Mouse (Mus musculus): Measurements from ENCODE around the gene Gm6583. TPM values are rescaled to one million over a fixed set of nuclear protein-coding genes. Genes with fewer than 3 reads are reported as not detected.

Gm6583 gene
- polyA plus RNA-seq, 1 experiment = not detected

- Histone ChIP-seq H3K27ac (replicated peaks; ENCODE audit: low read depth, low read length) (no peak overlapping the region), H3K4me1 (ENCODE audit: control insufficient read depth, insufficient read depth, insufficient read length, low read length) (peaks cover 9% of the 10 kb centered on the region; the same call in 1 of the 2 replicates), H3K4me3 (ENCODE audit: insufficient read depth, low read depth, low read length) (no peak overlapping the region)
Measured at GRCm38 (mm10) chr5:112381154-112381553, 25.3 kb upstream of the Gm6583 start.

- Histone ChIP-seq H3K4me1 (ENCODE audit: control insufficient read depth, insufficient read depth, insufficient read length, low read length) (peaks cover 9% of the 10 kb centered on the region; the same call in 1 of the 2 replicates), H3K4me3 (ENCODE audit: insufficient read depth, low read depth, low read length) (no peak overlapping the region), H3K27ac (replicated peaks; ENCODE audit: low read depth, low read length) (peak overlapping the region; percentile 26; the same call in 1 of the 2 replicates)
Measured at GRCm38 (mm10) chr5:112378716-112379115, 22.9 kb upstream of the Gm6583 start.

GRCm38 (mm10) chr5:112377380-112377779, 21.5 kb upstream of the Gm6583 start:
- no peak overlapping the region for H3K4me3 ChIP-seq (ENCODE audit: insufficient read depth, low read depth, low read length)
- peaks cover 5% of the 10 kb centered on the region; the same call in 1 of the 2 replicates for H3K4me1 ChIP-seq (ENCODE audit: control insufficient read depth, insufficient read depth, insufficient read length, low read length)
- H3K27ac ChIP-seq (replicated peaks; ENCODE audit: low read depth, low read length) = no peak overlapping the region

GRCm38 (mm10) chr5:112376111-112376510, 20.3 kb upstream of the Gm6583 start:
- peaks cover 4% of the 10 kb centered on the region; the same call in 1 of the 2 replicates for H3K4me1 ChIP-seq (ENCODE audit: control insufficient read depth, insufficient read depth, insufficient read length, low read length)
- no peak overlapping the region for H3K27ac ChIP-seq (replicated peaks; ENCODE audit: low read depth, low read length)
- H3K4me3 ChIP-seq (ENCODE audit: insufficient read depth, low read depth, low read length) = no peak overlapping the region

GRCm38 (mm10) chr5:112371933-112372332, 16.1 kb upstream of the Gm6583 start:
- Histone ChIP-seq H3K4me3 (ENCODE audit: insufficient read depth, low read depth, low read length) (no peak overlapping the region), H3K27ac (replicated peaks; ENCODE audit: low read depth, low read length) (no peak overlapping the region), H3K4me1 (ENCODE audit: control insufficient read depth, insufficient read depth, insufficient read length, low read length) (no peaks in the 10 kb centered on the region)

- no peak overlapping the region for H3K4me3 ChIP-seq (ENCODE audit: insufficient read depth, low read depth, low read length)
- no peaks in the 10 kb centered on the region for H3K4me1 ChIP-seq (ENCODE audit: control insufficient read depth, insufficient read depth, insufficient read length, low read length)
- no peak overlapping the region for H3K27ac ChIP-seq (replicated peaks; ENCODE audit: low read depth, low read length)
Measured at GRCm38 (mm10) chr5:112370236-112370813, 14.5 kb upstream of the Gm6583 start.

GRCm38 (mm10) chr5:112369326-112369725, 13.5 kb upstream of the Gm6583 start:
- Histone ChIP-seq H3K4me3 (ENCODE audit: insufficient read depth, low read depth, low read length) (no peak overlapping the region), H3K4me1 (ENCODE audit: control insufficient read depth, insufficient read depth, insufficient read length, low read length) (no peaks in the 10 kb centered on the region), H3K27ac (replicated peaks; ENCODE audit: low read depth, low read length) (no peak overlapping the region)

- Histone ChIP-seq H3K27ac (replicated peaks; ENCODE audit: low read depth, low read length) (no peak overlapping the region), H3K4me3 (ENCODE audit: insufficient read depth, low read depth, low read length) (no peak overlapping the region), H3K4me1 (ENCODE audit: control insufficient read depth, insufficient read depth, insufficient read length, low read length) (no peaks in the 10 kb centered on the region)
Measured at GRCm38 (mm10) chr5:112368666-112369065, 12.8 kb upstream of the Gm6583 start.

- no peaks in the 10 kb centered on the region for H3K4me1 ChIP-seq (ENCODE audit: control insufficient read depth, insufficient read depth, insufficient read length, low read length)
Measured at GRCm38 (mm10) chr5:112367929-112368328, 12.1 kb upstream of the Gm6583 start.

GRCm38 (mm10) chr5:112367338-112367737, 11.5 kb upstream of the Gm6583 start:
- H3K27ac ChIP-seq (replicated peaks; ENCODE audit: low read depth, low read length) = no peak overlapping the region
- no peak overlapping the region for H3K4me3 ChIP-seq (ENCODE audit: insufficient read depth, low read depth, low read length)
- no peaks in the 10 kb centered on the region for H3K4me1 ChIP-seq (ENCODE audit: control insufficient read depth, insufficient read depth, insufficient read length, low read length)

More at GRCm38 (mm10) chr5:112367929-112368328, 12.1 kb upstream of the Gm6583 start:
- Histone ChIP-seq H3K27ac (replicated peaks; ENCODE audit: low read depth, low read length) (no peak overlapping the region), H3K4me3 (ENCODE audit: insufficient read depth, low read depth, low read length) (no peak overlapping the region)

- H3K4me1 ChIP-seq (ENCODE audit: control insufficient read depth, insufficient read depth, insufficient read length, low read length) = no peaks in the 10 kb centered on the region
- H3K4me3 ChIP-seq (ENCODE audit: insufficient read depth, low read depth, low read length) = no peak overlapping the region
- H3K27ac ChIP-seq (replicated peaks; ENCODE audit: low read depth, low read length) = no peak overlapping the region
Measured at GRCm38 (mm10) chr5:112366879-112367278, 11.0 kb upstream of the Gm6583 start.

GRCm38 (mm10) chr5:112364184-112364797, 8.5 kb upstream of the Gm6583 start:
- no peak overlapping the region for H3K4me3 ChIP-seq (ENCODE audit: insufficient read depth, low read depth, low read length)
- no peaks in the 10 kb centered on the region for H3K4me1 ChIP-seq (ENCODE audit: control insufficient read depth, insufficient read depth, insufficient read length, low read length)
- no peak overlapping the region for H3K27ac ChIP-seq (replicated peaks; ENCODE audit: low read depth, low read length)

GRCm38 (mm10) chr5:112360077-112360476, 4.2 kb upstream of the Gm6583 start:
- no peak overlapping the region for H3K4me3 ChIP-seq (ENCODE audit: insufficient read depth, low read depth, low read length)
- no peaks in the 10 kb centered on the region; the same call in 1 of the 2 replicates for H3K4me1 ChIP-seq (ENCODE audit: control insufficient read depth, insufficient read depth, insufficient read length, low read length)
- H3K27ac ChIP-seq (replicated peaks; ENCODE audit: low read depth, low read length) = no peak overlapping the region

- H3K4me1 ChIP-seq (ENCODE audit: control insufficient read depth, insufficient read depth, insufficient read length, low read length) = no peaks in the 10 kb centered on the region; the same call in 1 of the 2 replicates
- no peak overlapping the region for H3K4me3 ChIP-seq (ENCODE audit: insufficient read depth, low read depth, low read length)
- H3K27ac ChIP-seq (replicated peaks; ENCODE audit: low read depth, low read length) = no peak overlapping the region
Measured at GRCm38 (mm10) chr5:112359520-112359919, 3.7 kb upstream of the Gm6583 start.

- H3K27ac ChIP-seq (replicated peaks; ENCODE audit: low read depth, low read length) = no peak overlapping the region
Measured at GRCm38 (mm10) chr5:112356322-112356721, 489 bp upstream of the Gm6583 start.

GRCm38 (mm10) chr5:112355493-112355892, 340 bp downstream of the Gm6583 start:
- Histone ChIP-seq H3K4me1 (ENCODE audit: control insufficient read depth, insufficient read depth, insufficient read length, low read length) (no peaks in the 10 kb centered on the region; the same call in 1 of the 2 replicates), H3K27ac (replicated peaks; ENCODE audit: low read depth, low read length) (no peak overlapping the region), H3K4me3 (ENCODE audit: insufficient read depth, low read depth, low read length) (no peak overlapping the region)

More at GRCm38 (mm10) chr5:112356322-112356721, 489 bp upstream of the Gm6583 start:
- Histone ChIP-seq H3K4me1 (ENCODE audit: control insufficient read depth, insufficient read depth, insufficient read length, low read length) (no peaks in the 10 kb centered on the region; the same call in 1 of the 2 replicates), H3K4me3 (ENCODE audit: insufficient read depth, low read depth, low read length) (no peak overlapping the region)

All from brown adipose tissue, adult 24 weeks (tissue).